Mouse (Mus musculus) kidney, postnatal 4 days (tissue): ENCODE results near the gene Gramd1b.
"Not testable (repeated sequence)": the region's sequence is repeated elsewhere in the genome, so short reads cannot be mapped to it uniquely, and the experiment has no call there.

Source experiments
- DNase-seq, 2 experiments: peaks; one replicate each; pipeline ENCODE4 v3.0.0; 2021; ENCODE audit warnings: mixed read lengths in 2 of 2

Gramd1b gene

GRCm38 (mm10) chr9:40511970-40512369 is 19.2 kb downstream of the Gramd1b start:
- no peak for DNase-seq

- DNase-seq: no peak
Measured at GRCm38 (mm10) chr9:40509479-40509878, 21.7 kb downstream of the Gramd1b start.

- DNase-seq: no peak
Measured at GRCm38 (mm10) chr9:40506576-40506975, 24.6 kb downstream of the Gramd1b start.

- DNase-seq: no peak
Measured at GRCm38 (mm10) chr9:40505471-40506312, 25.5 kb downstream of the Gramd1b start.

GRCm38 (mm10) chr9:40504886-40505285 is 26.3 kb downstream of the Gramd1b start:
- DNase-seq: no peak

GRCm38 (mm10) chr9:40500691-40501090 is 30.5 kb downstream of the Gramd1b start:
- DNase-seq: no peak

GRCm38 (mm10) chr9:40482351-40483084 is 48.7 kb downstream of the Gramd1b start:
- DNase-seq: not testable (repeated sequence)

GRCm38 (mm10) chr9:40481271-40481670 is 49.9 kb downstream of the Gramd1b start:
- DNase-seq: no peak

- DNase-seq: peak; percentile 74 to 82
Measured at GRCm38 (mm10) chr9:40479333-40479732, 51.9 kb downstream of the Gramd1b start.

- no peak for DNase-seq
Measured at GRCm38 (mm10) chr9:40478146-40478900, 52.9 kb downstream of the Gramd1b start.

- no peak for DNase-seq
Measured at GRCm38 (mm10) chr9:40477611-40478010, 53.6 kb downstream of the Gramd1b start.

GRCm38 (mm10) chr9:40476098-40476497 is 55.1 kb downstream of the Gramd1b start:
- no peak for DNase-seq

- no peak for DNase-seq
Measured at GRCm38 (mm10) chr9:40472961-40473510, 58.1 kb downstream of the Gramd1b start.

- no peak for DNase-seq
Measured at GRCm38 (mm10) chr9:40469403-40470137, 61.6 kb downstream of the Gramd1b start.

GRCm38 (mm10) chr9:40466782-40467181 is 64.4 kb downstream of the Gramd1b start:
- DNase-seq: no peak

- peak; percentile 35 to 64 for DNase-seq
Measured at GRCm38 (mm10) chr9:40465596-40465995, 65.6 kb downstream of the Gramd1b start.

- DNase-seq: no peak
Measured at GRCm38 (mm10) chr9:40462401-40462800, 68.8 kb downstream of the Gramd1b start.

GRCm38 (mm10) chr9:40460781-40461180 is 70.4 kb downstream of the Gramd1b start:
- no peak for DNase-seq

- DNase-seq: no peak
Measured at GRCm38 (mm10) chr9:40459304-40460280, 71.6 kb downstream of the Gramd1b start.

GRCm38 (mm10) chr9:40458559-40459303 is 72.5 kb downstream of the Gramd1b start:
- DNase-seq: no peak
